Mouse (Mus musculus): ENCODE measurements around the gene AL731706.2. TPM values are rescaled to one million over a fixed set of nuclear protein-coding genes. Genes with fewer than 3 reads are reported as not detected.
"Not testable (repeated sequence)": the region's sequence is repeated elsewhere in the genome, so short reads cannot be mapped to it uniquely, and the experiment has no call there.

Gene AL731706.2
- polyA plus RNA-seq, 1 experiment from 2014 or later = 19.4 TPM

- peak overlapping the region; percentile 96 for H3K27ac ChIP-seq (replicated peaks)
- H3K4me2 ChIP-seq = peak overlapping the region; percentile 55
- H3K4me1 ChIP-seq (replicated peaks) = peaks cover 30% of the 10 kb centered on the region
- no peaks in the 10 kb centered on the region for H3K27me3 ChIP-seq
- peak overlapping the region; percentile 86 for H3K4me3 ChIP-seq (replicated peaks)
- H3K9ac ChIP-seq = peak overlapping the region; percentile 69
- H3K9me3 ChIP-seq (replicated peaks) = no peaks in the 10 kb centered on the region
- no peaks in the 10 kb centered on the region for H3K36me3 ChIP-seq (replicated peaks)
- peak; percentile 62 for ATAC-seq (ENCODE audit: insufficient read depth)
- under 1% methylated on average over 23 of the region's 23 CpGs for WGBS (ENCODE audit: insufficient replicate concordance)
Measured at GRCm38 (mm10) chr2:136891951-136892371, 6.5 kb upstream of the AL731706.2 start.

- Histone ChIP-seq H3K9ac (peak within 1 kb of the TSS; percentile 81), H3K36me3 (replicated peaks) (no peaks in the 10 kb centered on the region), H3K4me3 (replicated peaks) (peak within 1 kb of the TSS; percentile 86), H3K4me2 (peak within 1 kb of the TSS; percentile 68), H3K27ac (replicated peaks) (peak within 1 kb of the TSS; percentile 96), H3K4me1 (replicated peaks) (peaks cover 30% of the 10 kb centered on the region), H3K9me3 (replicated peaks) (no peaks in the 10 kb centered on the region), H3K27me3 (no peaks in the 10 kb centered on the region)
- under 1% methylated on average over 49 of the region's 49 CpGs for WGBS (ENCODE audit: insufficient replicate concordance)
- peak; percentile 91 for ATAC-seq (ENCODE audit: insufficient read depth)
Measured at GRCm38 (mm10) chr2:136891068-136891950, 5.8 kb upstream of the AL731706.2 start, which contains the start of the genes Slx4ip, AL731706.1 and Mkks. Slx4ip (plus strand) TSS chr2:136891218. AL731706.1 (minus strand) TSS chr2:136891389. Mkks (minus strand) TSS chr2:136891389.

- H3K9me3 ChIP-seq (replicated peaks); H3K27me3 ChIP-seq; H3K36me3 ChIP-seq (replicated peaks): not testable (repeated sequence)
- Histone ChIP-seq H3K4me2 (peak overlapping the region; percentile 68), H3K4me1 (replicated peaks) (peaks cover 30% of the 10 kb centered on the region), H3K9ac (peak overlapping the region; percentile 81), H3K27ac (replicated peaks) (peak overlapping the region; percentile 96), H3K4me3 (replicated peaks) (peak overlapping the region; percentile 86)
- peak; percentile 75 for ATAC-seq (ENCODE audit: insufficient read depth)
- 5% methylated on average over 15 of the region's 15 CpGs for WGBS (ENCODE audit: insufficient replicate concordance)
Measured at GRCm38 (mm10) chr2:136890716-136891067, 5.2 kb upstream of the AL731706.2 start.

GRCm38 (mm10) chr2:136886846-136887245 lies 1.4 kb upstream of the AL731706.2 start:
- ATAC-seq (ENCODE audit: insufficient read depth) = no peak
- no peaks in the 10 kb centered on the region for H3K27me3 ChIP-seq
- WGBS (ENCODE audit: insufficient replicate concordance) = 58% methylated on average over 4 of the region's 4 CpGs
- no peak overlapping the region for H3K4me2 ChIP-seq
- no peaks in the 10 kb centered on the region for H3K9me3 ChIP-seq (replicated peaks)
- no peak overlapping the region for H3K9ac ChIP-seq
- no peak overlapping the region for H3K4me3 ChIP-seq (replicated peaks)
- no peak overlapping the region for H3K27ac ChIP-seq (replicated peaks)
- H3K4me1 ChIP-seq (replicated peaks) = peaks cover 16% of the 10 kb centered on the region
- peaks cover 22% of the 10 kb centered on the region for H3K36me3 ChIP-seq (replicated peaks)

GRCm38 (mm10) chr2:136854543-136855388 lies 30.7 kb downstream of the AL731706.2 start:
- no peaks in the 10 kb centered on the region for H3K9me3 ChIP-seq (replicated peaks)
- no peak overlapping the region for H3K27ac ChIP-seq (replicated peaks)
- H3K4me3 ChIP-seq (replicated peaks) = no peak overlapping the region
- H3K9ac ChIP-seq = no peak overlapping the region
- 52% methylated on average over 5 of the region's 5 CpGs for WGBS (ENCODE audit: insufficient replicate concordance)
- H3K4me2 ChIP-seq = no peak overlapping the region
- no peaks in the 10 kb centered on the region for H3K36me3 ChIP-seq (replicated peaks)
- H3K4me1 ChIP-seq (replicated peaks) = no peaks in the 10 kb centered on the region
- no peaks in the 10 kb centered on the region for H3K27me3 ChIP-seq
- ATAC-seq (ENCODE audit: insufficient read depth) = no peak

GRCm38 (mm10) chr2:136850366-136850765 lies 35.1 kb downstream of the AL731706.2 start:
- H3K9me3 ChIP-seq (replicated peaks) = no peaks in the 10 kb centered on the region
- no peaks in the 10 kb centered on the region for H3K4me1 ChIP-seq (replicated peaks)
- H3K9ac ChIP-seq = no peak overlapping the region
- no peaks in the 10 kb centered on the region for H3K27me3 ChIP-seq
- WGBS (ENCODE audit: insufficient replicate concordance) = 39% methylated on average over 3 of the region's 3 CpGs
- no peak overlapping the region for H3K4me3 ChIP-seq (replicated peaks)
- no peak for ATAC-seq (ENCODE audit: insufficient read depth)
- H3K36me3 ChIP-seq (replicated peaks) = no peaks in the 10 kb centered on the region
- no peak overlapping the region for H3K4me2 ChIP-seq
- no peak overlapping the region for H3K27ac ChIP-seq (replicated peaks)

GRCm38 (mm10) chr2:136837994-136838393 lies 47.5 kb downstream of the AL731706.2 start:
- H3K9ac ChIP-seq = no peak overlapping the region
- no peaks in the 10 kb centered on the region for H3K36me3 ChIP-seq (replicated peaks)
- 46% methylated on average over 1 of the region's 1 CpGs for WGBS (ENCODE audit: insufficient replicate concordance)
- no peak overlapping the region for H3K4me3 ChIP-seq (replicated peaks)
- no peaks in the 10 kb centered on the region for H3K4me1 ChIP-seq (replicated peaks)
- no peak overlapping the region for H3K27ac ChIP-seq (replicated peaks)
- no peaks in the 10 kb centered on the region for H3K27me3 ChIP-seq
- no peak for ATAC-seq (ENCODE audit: insufficient read depth)
- no peak overlapping the region for H3K4me2 ChIP-seq
- no peaks in the 10 kb centered on the region for H3K9me3 ChIP-seq (replicated peaks)

- no peaks in the 10 kb centered on the region for H3K9me3 ChIP-seq (replicated peaks)
- H3K9ac ChIP-seq = no peak overlapping the region
- no peaks in the 10 kb centered on the region for H3K36me3 ChIP-seq (replicated peaks)
- H3K27ac ChIP-seq (replicated peaks) = no peak overlapping the region
- no peaks in the 10 kb centered on the region for H3K4me1 ChIP-seq (replicated peaks)
- no peaks in the 10 kb centered on the region for H3K27me3 ChIP-seq
- H3K4me3 ChIP-seq (replicated peaks) = no peak overlapping the region
- ATAC-seq (ENCODE audit: insufficient read depth) = no peak
- no peak overlapping the region for H3K4me2 ChIP-seq
- 58% methylated on average over 3 of the region's 3 CpGs for WGBS (ENCODE audit: insufficient replicate concordance)
Measured at GRCm38 (mm10) chr2:136835882-136836281, 49.6 kb downstream of the AL731706.2 start.

Other genes starting within 250 kb of the AL731706.2 start
- gene Snap25, start 172.2 kb downstream of the AL731706.2 start, polyA plus RNA-seq (2015; fragmentation: Nextera tagmentation; extraction: Ambion mirVana) = 0.07 and 0.10 TPM in 2 replicates
- 2.2 and 2.6 TPM in 2 replicates for gene Slx4ip, start 5.5 kb upstream of the AL731706.2 start, polyA plus RNA-seq (2015; fragmentation: Nextera tagmentation; extraction: Ambion mirVana)
- 9.3 and 13.3 TPM in 2 replicates for gene AL731706.1, start 5.7 kb upstream of the AL731706.2 start, polyA plus RNA-seq (2015; fragmentation: Nextera tagmentation; extraction: Ambion mirVana)
- 3.6 and 4.6 TPM in 2 replicates for gene Mkks, start 5.7 kb upstream of the AL731706.2 start, polyA plus RNA-seq (2015; fragmentation: Nextera tagmentation; extraction: Ambion mirVana)
- gene Jag1, start 231.0 kb upstream of the AL731706.2 start, polyA plus RNA-seq (2015; fragmentation: Nextera tagmentation; extraction: Ambion mirVana) = 1.0 and 1.1 TPM in 2 replicates

Data from liver, embryonic 15.5 days (tissue).